In the genomic region with DNA sequence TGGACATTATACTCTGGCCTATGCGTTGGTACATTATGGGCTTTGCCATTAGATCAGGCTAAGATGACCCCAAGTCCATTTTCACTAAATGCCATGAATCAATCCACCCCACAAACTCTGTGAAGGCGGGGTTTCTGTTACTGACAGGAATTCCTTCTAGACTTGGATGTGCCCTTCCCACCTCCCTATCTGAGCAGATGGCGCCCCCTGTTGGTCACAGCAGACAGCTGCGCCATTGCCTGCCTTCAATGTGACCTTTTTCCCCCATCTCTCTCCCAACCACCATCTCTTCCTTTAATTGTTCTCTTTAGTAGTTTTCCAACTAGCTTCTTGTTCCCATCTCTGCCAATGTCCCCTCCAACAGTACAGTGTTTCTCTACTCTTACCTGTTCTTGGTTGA, we compare ENCODE assay signal across 12 mouse cellular contexts.
DNase-seq lines count a peak whose midpoint lies in the region; ATAC-seq and TF ChIP-seq lines count a peak whose summit lies in the region.
"Had no signal": no experiment of that assay in that cellular context is flagged by ENCODE, and none has a peak within 500 bp of the region (broad histone marks: within the 10 kb centered on the region; RNA-seq: fewer than 3 reads in every experiment).

No protein-coding gene starts in this region.

- no peaks in the 10 kb centered on the region for H3K9me3 ChIP-seq in hindbrain, postnatal 0 days (ENCODE audit: low read length)
- no peaks in the 10 kb centered on the region for H3K9me3 ChIP-seq in hindbrain, embryonic 11.5 days (ENCODE audit: control insufficient read depth, low read length)
- H3K9me3 ChIP-seq in MEL (replicated peaks; ENCODE audit: insufficient read depth, low read length): no peaks in the 10 kb centered on the region
- H3K9me3 ChIP-seq in hindbrain, embryonic 10.5 days: no peaks in the 10 kb centered on the region
- H3K9me3 ChIP-seq: hindbrain, embryonic 12.5 days; limb, embryonic 13.5 days had no signal

- H3K27ac ChIP-seq in hindbrain, postnatal 0 days: no peak overlapping the region
- H3K27ac ChIP-seq in hindbrain, embryonic 11.5 days (ENCODE audit: low read depth, low read length): no peak overlapping the region
- no peak overlapping the region for H3K27ac ChIP-seq in MEL (ENCODE audit: control insufficient read depth, low read depth, low read length)
- no peak overlapping the region for H3K27ac ChIP-seq in hindbrain, embryonic 10.5 days
- H3K27ac ChIP-seq: hindbrain, embryonic 12.5 days; limb, embryonic 13.5 days had no signal

- no peaks in the 10 kb centered on the region for H3K27me3 ChIP-seq in hindbrain, postnatal 0 days (ENCODE audit: insufficient read depth, low read length)
- no peaks in the 10 kb centered on the region for H3K27me3 ChIP-seq in hindbrain, embryonic 11.5 days (ENCODE audit: control insufficient read depth, insufficient read depth, low read length)
- H3K27me3 ChIP-seq in MEL (ENCODE audit: control insufficient read depth in 1 of 2, insufficient read depth in 2 of 2, low read length in 2 of 2): no peaks in the 10 kb centered on the region; a peak in 1 of 4 replicates
- H3K27me3 ChIP-seq in hindbrain, embryonic 10.5 days (ENCODE audit: insufficient read depth, poor library complexity, severe bottlenecking): no peaks in the 10 kb centered on the region

- ATAC-seq in hindbrain, postnatal 0 days: no peak
- ATAC-seq in hindbrain, embryonic 11.5 days (ENCODE audit: low FRiP score): no peak
- ATAC-seq: activated CD4-positive, CD25-positive, alpha-beta regulatory T cell, adult 4 months had no signal

- peaks cover 10% of the 10 kb centered on the region for H3K4me1 ChIP-seq in hindbrain, postnatal 0 days (ENCODE audit: insufficient read depth, low read length)
- no peaks in the 10 kb centered on the region for H3K4me1 ChIP-seq in hindbrain, embryonic 11.5 days (replicated peaks; ENCODE audit: control insufficient read depth, insufficient read depth, low read length)
- no peaks in the 10 kb centered on the region for H3K4me1 ChIP-seq in MEL (ENCODE audit: control insufficient read depth in 1 of 2, insufficient read depth in 2 of 2, low read length in 2 of 2)
- H3K4me1 ChIP-seq in lung, adult 2 months (ENCODE audit: control insufficient read depth, insufficient read depth, low read length): no peaks in the 10 kb centered on the region
- H3K4me1 ChIP-seq in hindbrain, embryonic 10.5 days (replicated peaks): peaks cover 11% of the 10 kb centered on the region

- TF ChIP-seq POLR2A in MEL (IDR thresholded peaks at IDR 0.05; ENCODE audit: control insufficient read depth in 1 of 2, insufficient read depth in 1 of 2, low read depth in 1 of 2, low read length in 2 of 2, poor library complexity in 1 of 2): no peak
- no peak for TF ChIP-seq POLR2A in lung, adult 2 months (IDR thresholded peaks at IDR 0.05; ENCODE audit: borderline replicate concordance, extremely low read depth, low read depth, low read length)

- peak; percentile 38 for TF ChIP-seq CTCF in hindbrain, postnatal 0 days (IDR thresholded peaks at IDR 0.05; ENCODE audit: low read depth)
- TF ChIP-seq CTCF in MEL (IDR thresholded peaks at IDR 0.05 in 2 of 3, conservative IDR thresholded peaks at IDR 0.05 in 1 of 3; ENCODE audit: control insufficient read depth in 1 of 3, insufficient read depth in 1 of 3, low read depth in 2 of 3, low read length in 3 of 3, poor library complexity in 1 of 3, severe bottlenecking in 1 of 3): peak; percentile 40 to 74 (median 57)
- TF ChIP-seq CTCF in lung, adult 2 months (IDR thresholded peaks at IDR 0.05; ENCODE audit: insufficient read depth, low read length): peak; percentile 68

- H3K9ac ChIP-seq in hindbrain, postnatal 0 days (replicated peaks; ENCODE audit: low read length): no peak overlapping the region
- no peak overlapping the region for H3K9ac ChIP-seq in hindbrain, embryonic 11.5 days (ENCODE audit: low read depth, low read length)
- H3K9ac ChIP-seq in MEL (ENCODE audit: control insufficient read depth, low read depth, low read length, poor library complexity, severe bottlenecking): no peak overlapping the region
- H3K9ac ChIP-seq: hindbrain, embryonic 12.5 days; limb, embryonic 13.5 days had no signal

- TF ChIP-seq RAD21 in MEL (IDR thresholded peaks at IDR 0.05; ENCODE audit: low read depth, low read length): peak; percentile 16

- no peaks in the 10 kb centered on the region for H3K36me3 ChIP-seq in hindbrain, postnatal 0 days (ENCODE audit: insufficient read depth, low read length)
- no peaks in the 10 kb centered on the region for H3K36me3 ChIP-seq in hindbrain, embryonic 11.5 days (ENCODE audit: control insufficient read depth, insufficient read depth, low read length)
- no peaks in the 10 kb centered on the region for H3K36me3 ChIP-seq in MEL (ENCODE audit: control insufficient read depth in 1 of 2, insufficient read depth in 2 of 2, low read length in 2 of 2)
- no peaks in the 10 kb centered on the region for H3K36me3 ChIP-seq in hindbrain, embryonic 10.5 days
- H3K36me3 ChIP-seq: hindbrain, embryonic 12.5 days; limb, embryonic 13.5 days had no signal

- no peak for TF ChIP-seq EP300 in MEL (IDR thresholded peaks at IDR 0.05; ENCODE audit: low read depth in 1 of 2, low read length in 2 of 2)

- H3K4me3 ChIP-seq in hindbrain, postnatal 0 days (ENCODE audit: low read length): no peak overlapping the region
- H3K4me3 ChIP-seq in hindbrain, embryonic 11.5 days (ENCODE audit: low read depth, low read length): no peak overlapping the region
- H3K4me3 ChIP-seq in MEL (ENCODE audit: control insufficient read depth in 1 of 2, insufficient read depth in 1 of 2, low read depth in 2 of 2, low read length in 2 of 2): no peak overlapping the region
- no peak overlapping the region for H3K4me3 ChIP-seq in lung, adult 2 months (replicated peaks; ENCODE audit: extremely low read depth, low read depth, low read length)
- no peak overlapping the region for H3K4me3 ChIP-seq in hindbrain, embryonic 10.5 days
- H3K4me3 ChIP-seq: hindbrain, embryonic 12.5 days; limb, embryonic 13.5 days had no signal

- no peak overlapping the region for H3K4me2 ChIP-seq in hindbrain, postnatal 0 days (ENCODE audit: low read depth, low read length)
- no peak overlapping the region for H3K4me2 ChIP-seq in hindbrain, embryonic 11.5 days (replicated peaks; ENCODE audit: low read depth, low read length)
- H3K4me2 ChIP-seq: hindbrain, embryonic 12.5 days; limb, embryonic 13.5 days had no signal

- no peak for DNase-seq in hindbrain, postnatal 0 days (ENCODE audit: low spot score)
- no peak for DNase-seq in hindbrain, embryonic 11.5 days (ENCODE audit: low spot score)
- DNase-seq in A20 (ENCODE audit: low read depth, low spot score) (peak; percentile 9), MEL (ENCODE audit: low read depth, low spot score) (peak; percentile 18), adipocyte (ENCODE audit: low spot score) (no peak)
- DNase-seq in lung, adult 2 months: peak; percentile 59
- no peak for DNase-seq in urinary bladder, postnatal 10 days (ENCODE audit: low spot score)
- no peak for DNase-seq in hindbrain, embryonic 10.5 days (ENCODE audit: low spot score)
- DNase-seq: layer of hippocampus, postnatal 36 days had no signal

- H3K79me2 ChIP-seq in MEL (ENCODE audit: control insufficient read depth, insufficient read depth, low read length, poor library complexity): no peaks in the 10 kb centered on the region

- WGBS in hindbrain, postnatal 0 days: 89% methylated on average over 4 of the region's 4 CpGs
- WGBS in hindbrain, embryonic 11.5 days: 79% methylated on average over 4 of the region's 4 CpGs
- WGBS in lung, adult 2 months: 87% methylated on average over 4 of the region's 4 CpGs
- WGBS in hindbrain, embryonic 10.5 days: 83% methylated on average over 4 of the region's 4 CpGs

TF ChIP-seq in MEL, 35 proteins besides CTCF, POLR2A, EP300 and RAD21:
- TF ChIP-seq TBP (IDR thresholded peaks at IDR 0.05; ENCODE audit: low read depth, low read length) (no peak), SMC3 (IDR thresholded peaks at IDR 0.05; ENCODE audit: low read depth, low read length) (peak; percentile 33)

Comparison
In these comparisons a context has a peak if more than half of its experiments do, and no peak if none do; other contexts are left out.
1. DNase-seq: peak in A20 (single experiment), MEL (single experiment) and lung, adult 2 months (single experiment); none in hindbrain, postnatal 0 days (single experiment), hindbrain, embryonic 11.5 days (single experiment), urinary bladder, postnatal 10 days (single experiment), adipocyte (single experiment) and hindbrain, embryonic 10.5 days (single experiment).
2. Peak in every context shown above with its lines, with median percentiles within 50 percentile points of each other: CTCF ChIP-seq.